Mouse (Mus musculus): ENCODE data around the gene Deaf1. TPM values are rescaled to one million over a fixed set of nuclear protein-coding genes. Genes with fewer than 3 reads are reported as not detected.

Gene Deaf1
- 9.4 and 18.3 TPM in 2 replicates for total RNA-seq (2015; ENCODE audit: low replicate concordance)
- total RNA-seq (2017; ENCODE audit: low replicate concordance) = 14.1 and 16.0 TPM in 2 replicates

DNA sequence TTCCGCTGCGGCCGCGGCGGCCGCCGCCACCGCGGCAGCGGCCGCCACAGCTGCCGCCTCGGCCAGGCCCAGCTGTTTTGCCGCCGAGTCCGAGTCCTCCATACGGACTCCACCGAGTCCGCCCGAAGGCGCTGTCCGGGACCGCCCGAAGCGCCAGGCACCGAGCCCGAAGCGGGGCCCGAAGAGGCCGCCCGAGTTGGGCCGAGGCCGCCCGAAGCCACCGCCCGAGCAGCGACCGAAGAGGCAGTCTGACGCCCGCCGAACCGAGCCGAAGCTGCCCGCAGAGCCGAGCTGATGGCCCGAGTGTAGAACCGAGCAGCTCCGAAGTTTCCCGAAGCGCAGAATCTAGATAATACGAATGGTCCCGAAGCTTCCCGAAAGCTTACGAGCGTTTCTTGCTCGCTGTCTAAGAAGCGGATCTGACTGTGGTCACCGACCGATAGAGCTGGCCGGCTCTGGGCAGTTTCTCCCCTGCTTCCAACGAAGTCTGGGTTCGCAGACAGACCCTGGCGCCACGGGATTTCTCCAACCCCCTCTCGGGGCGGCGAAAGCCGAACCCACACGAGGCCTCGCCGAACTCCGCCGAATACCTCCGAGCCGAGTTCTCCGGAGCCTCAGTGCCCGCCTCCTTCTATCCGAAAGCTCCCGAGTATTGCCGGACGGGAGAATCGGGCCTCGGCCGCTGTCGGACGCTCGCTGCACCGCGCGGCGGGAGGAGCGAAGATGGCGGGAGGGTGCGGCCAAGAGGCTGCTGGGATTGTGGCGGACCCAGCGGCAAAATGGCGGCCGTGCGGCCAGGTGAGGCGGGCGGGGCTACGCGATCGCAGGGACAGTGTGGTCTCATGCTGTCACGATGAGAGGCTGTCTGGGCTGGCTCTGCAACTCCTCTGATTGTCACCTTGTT lies at the start of gene Deaf1, which contains the start of gene Tmem80:
Gene Deaf1, minus strand, starts transcription at position 222 of the 904 bp plus-strand sequence.
Gene Tmem80, plus strand, starts transcription at position 271 of the 904 bp plus-strand sequence.
- ATAC-seq (replicated peaks; ENCODE audit: low FRiP score, poor library complexity, severe bottlenecking) = peak; percentile 87

DNA sequence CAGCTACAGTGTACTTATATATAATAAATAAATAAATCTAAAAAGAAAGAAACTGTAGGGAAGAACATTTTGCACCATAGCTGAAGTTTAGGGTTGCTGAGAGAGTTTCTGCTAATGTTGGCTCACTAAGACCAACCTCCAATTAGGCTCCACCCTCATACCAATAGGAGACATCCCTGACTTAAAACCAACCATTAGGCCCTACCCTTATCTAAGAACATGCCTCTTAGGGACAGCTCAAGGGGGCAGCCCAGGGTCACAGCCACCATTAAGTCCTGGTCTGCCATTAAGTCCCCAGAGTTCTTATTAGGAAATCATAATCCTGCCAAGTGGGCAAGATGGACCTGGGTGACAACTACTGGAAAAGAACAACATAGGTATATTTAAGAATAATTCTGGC lies 46.9 kb upstream of the Deaf1 start:
- ATAC-seq (replicated peaks; ENCODE audit: low FRiP score, poor library complexity, severe bottlenecking) = no peak; the same call in 1 of the 2 replicates

DNA sequence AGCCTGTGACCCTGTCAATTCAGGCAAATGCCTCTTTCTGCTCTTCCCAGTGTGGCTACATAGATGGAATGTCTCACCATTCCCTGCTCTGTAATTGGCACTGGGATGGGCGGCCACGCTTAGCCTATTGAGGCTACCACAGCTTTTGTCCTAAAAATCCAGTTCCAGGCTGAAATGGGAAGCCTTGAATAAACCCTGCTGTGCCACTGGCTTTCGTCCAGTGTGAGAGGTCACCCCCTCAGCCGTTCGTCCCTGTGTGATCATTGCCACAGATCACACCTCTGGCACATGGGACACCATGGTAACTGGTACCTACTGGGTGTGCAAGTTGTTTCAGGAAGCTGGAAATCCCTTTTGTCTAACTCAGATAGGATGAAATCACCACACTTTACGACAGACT lies 46.1 kb upstream of the Deaf1 start:
- no peak for ATAC-seq (replicated peaks; ENCODE audit: low FRiP score, poor library complexity, severe bottlenecking)

DNA sequence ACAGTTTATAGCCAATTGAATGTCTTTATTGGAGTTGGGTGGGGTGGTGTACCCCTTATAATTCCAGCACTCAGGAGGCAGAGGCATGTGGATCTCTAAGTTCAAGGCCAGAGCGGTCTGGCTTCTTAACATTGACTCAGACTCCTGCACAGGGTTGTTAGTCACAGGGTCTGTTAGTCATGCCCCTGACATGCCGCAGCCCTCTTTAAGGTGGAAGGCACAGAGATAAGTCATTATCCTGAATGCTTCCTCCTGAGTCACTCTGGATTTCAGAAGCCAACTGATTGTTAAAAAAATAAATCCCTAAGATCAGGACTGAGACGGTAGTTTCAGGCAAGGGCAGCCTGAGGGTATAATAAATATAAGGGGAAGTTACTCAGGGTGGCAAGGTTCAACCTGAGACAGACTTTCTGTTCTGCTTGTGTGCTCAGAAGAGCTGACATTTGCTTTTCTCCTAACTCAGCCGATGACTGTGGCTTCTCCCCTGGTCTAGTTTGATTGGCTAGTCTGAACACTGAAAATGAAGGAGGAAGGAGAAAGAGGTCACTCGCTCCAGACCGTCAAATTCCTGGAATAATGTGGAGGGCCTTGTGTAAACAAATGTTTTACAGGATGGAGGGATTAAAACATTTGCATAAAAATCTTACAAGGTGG lies 44.6 kb upstream of the Deaf1 start:
- ATAC-seq (replicated peaks; ENCODE audit: low FRiP score, poor library complexity, severe bottlenecking) = no peak

DNA sequence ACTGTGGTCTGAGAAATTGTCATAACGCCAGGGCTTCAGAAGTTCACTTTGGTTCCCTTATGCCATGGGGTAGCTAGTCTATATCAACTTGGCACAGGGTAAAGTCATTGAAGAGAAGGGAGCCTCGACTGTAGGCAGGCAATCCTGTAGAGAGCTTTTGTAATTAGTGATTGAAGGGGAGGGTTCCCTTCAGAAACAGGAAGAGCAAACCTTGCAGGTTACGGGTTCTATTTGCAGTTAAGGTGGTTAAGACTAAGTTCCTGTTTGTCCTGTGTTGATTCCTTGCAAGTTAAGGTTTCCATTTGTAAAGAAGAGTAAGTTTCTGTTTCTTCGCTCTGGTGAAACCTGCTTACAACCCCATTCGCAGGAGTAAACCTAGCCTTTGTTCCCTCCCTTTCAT lies 42.4 kb upstream of the Deaf1 start:
- no peak for ATAC-seq (replicated peaks; ENCODE audit: low FRiP score, poor library complexity, severe bottlenecking)

DNA sequence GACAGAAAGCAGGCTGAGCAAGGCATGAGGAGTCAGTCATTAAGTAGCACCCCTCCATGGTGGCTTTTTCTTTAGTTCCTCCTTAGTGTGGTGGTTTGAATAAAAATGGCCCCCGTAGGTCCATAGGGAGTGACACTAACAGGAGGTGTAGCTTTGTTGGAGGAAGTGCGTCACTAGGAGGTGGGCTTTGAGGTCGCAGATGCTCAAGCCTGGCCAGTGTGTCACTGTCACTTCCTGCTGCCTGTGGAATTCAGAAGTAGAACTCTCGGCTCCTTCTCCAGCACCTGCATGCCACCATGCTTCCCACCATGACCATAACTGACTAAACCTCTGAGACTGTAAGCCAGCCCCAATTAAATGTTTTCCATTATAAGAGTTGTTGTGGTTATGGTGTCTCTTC lies 39.9 kb upstream of the Deaf1 start:
- no peak for ATAC-seq (replicated peaks; ENCODE audit: low FRiP score, poor library complexity, severe bottlenecking)

DNA sequence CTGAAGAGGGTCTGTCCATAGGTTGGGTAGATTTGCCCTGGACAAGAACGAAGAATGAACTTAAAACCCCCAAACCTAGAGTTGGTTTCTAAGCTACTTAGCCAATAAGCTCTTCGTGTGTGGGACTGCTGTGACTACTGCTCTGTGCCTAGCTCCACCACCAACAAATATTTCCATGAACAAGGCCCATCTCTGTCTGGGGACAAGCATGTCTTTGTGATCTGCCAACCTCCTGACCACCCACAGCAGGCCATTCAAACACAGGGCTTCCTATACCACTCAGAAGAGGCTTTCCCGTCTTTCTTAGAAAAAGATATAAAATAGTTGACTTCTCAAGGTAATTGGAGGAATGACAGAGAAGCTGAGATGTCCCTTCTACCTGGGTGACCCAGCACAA lies 37.6 kb upstream of the Deaf1 start:
- peak; percentile 7; the same call in 1 of the 2 replicates for ATAC-seq (replicated peaks; ENCODE audit: low FRiP score, poor library complexity, severe bottlenecking)

DNA sequence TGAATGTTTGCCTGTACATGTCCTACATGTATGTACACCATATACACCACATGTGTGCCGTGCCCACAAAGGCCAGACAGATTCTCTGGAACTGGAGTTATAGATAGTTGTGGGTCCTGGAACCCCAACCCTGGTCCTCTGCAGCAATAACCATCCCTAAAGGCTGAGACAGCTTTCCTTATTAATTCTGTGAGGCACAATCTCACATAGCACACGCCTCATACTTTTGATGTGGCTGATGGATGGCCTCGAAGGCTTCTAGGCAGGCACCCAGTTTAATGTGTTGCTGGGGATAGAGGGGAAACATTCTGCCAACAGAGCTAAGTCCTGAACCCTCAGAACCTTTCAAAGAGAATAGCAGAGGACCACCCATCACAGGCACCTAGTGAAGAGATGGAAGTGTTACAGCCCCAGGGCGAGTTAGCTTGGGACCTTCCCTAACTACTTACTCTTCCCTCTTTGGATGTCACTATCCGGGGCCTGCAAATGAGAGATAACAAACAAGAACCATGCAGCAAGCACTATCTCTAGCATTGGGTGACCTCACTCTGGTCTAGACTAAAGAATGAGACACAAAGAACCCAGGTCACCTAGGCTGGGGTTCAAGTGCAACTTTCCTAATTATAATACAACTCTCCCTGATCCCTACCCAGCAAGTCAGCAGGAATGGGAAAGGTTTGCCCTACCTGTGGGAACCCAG lies 37.0 kb upstream of the Deaf1 start:
- peak; percentile 82 for ATAC-seq (replicated peaks; ENCODE audit: low FRiP score, poor library complexity, severe bottlenecking)

DNA sequence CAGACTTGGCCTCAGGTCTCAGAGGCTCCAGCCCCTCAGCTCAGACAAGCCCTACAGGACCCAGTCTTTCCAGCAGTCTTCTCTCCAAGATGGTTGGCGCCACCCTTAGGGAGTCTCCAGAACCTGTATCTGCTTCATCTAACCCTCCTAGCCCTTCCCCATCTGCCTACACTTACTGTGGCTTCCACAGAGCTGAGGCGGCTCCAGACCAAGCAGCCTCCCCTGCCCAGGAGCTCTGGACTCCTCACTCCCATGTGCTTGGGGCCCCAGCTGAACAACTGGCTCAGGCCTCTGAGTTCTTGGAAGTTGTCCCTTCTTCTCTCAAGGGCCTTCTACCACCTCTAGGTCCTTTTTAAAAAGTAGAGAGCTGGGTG lies 36.2 kb upstream of the Deaf1 start:
- peak; percentile 34 for ATAC-seq (replicated peaks; ENCODE audit: low FRiP score, poor library complexity, severe bottlenecking)

DNA sequence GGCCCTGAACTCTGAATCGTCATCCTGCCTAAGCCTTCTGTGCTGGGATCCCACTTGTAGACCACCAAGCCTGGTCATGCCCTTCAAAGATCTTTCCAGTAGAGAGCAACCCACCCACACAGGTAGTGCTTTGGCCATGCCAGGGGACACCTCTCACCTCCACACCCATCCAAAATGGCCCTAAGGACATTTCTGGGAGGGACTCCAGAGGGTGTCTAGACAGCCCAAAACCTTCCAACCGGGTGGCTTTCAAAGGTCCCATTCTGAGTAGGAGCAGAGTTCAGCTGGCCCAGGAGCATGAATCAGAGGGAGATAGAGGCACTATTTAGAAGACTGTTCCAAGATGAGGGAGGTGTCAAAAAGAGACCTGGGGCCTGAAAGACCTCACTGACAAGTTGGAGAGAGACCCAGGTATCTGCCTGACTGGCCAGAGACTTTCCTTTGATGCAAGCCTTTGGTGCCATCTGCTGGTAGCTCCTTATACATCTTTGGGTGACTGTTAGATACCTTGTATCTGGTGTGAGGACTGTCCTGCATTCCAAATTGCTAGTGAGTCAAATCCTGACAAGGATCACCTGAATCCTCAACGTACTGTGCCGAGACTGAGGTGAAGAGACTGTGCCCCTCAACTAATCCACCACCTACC lies 35.7 kb upstream of the Deaf1 start:
- ATAC-seq (replicated peaks; ENCODE audit: low FRiP score, poor library complexity, severe bottlenecking) = peak; percentile 72

DNA sequence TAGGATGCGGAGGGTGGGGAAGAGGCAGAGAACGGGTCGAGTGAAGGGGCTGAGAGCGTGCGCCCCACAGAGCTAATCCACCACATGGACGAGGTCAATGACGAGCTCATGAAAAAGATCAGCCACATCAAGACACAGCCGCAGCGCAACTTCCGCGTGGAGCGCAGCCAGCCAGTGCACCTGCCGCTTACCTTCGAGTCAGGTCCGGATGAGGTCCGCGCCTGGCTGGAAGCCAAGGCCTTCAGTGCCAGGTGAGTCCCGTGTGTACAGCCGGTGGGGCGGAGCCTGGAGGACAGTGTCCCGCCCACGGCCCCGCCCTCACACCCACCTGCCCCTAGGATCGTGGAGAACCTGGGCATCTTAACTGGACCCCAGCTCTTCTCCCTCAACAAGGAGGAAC lies 34.0 kb upstream of the Deaf1 start:
- ATAC-seq (replicated peaks; ENCODE audit: low FRiP score, poor library complexity, severe bottlenecking) = no peak

DNA sequence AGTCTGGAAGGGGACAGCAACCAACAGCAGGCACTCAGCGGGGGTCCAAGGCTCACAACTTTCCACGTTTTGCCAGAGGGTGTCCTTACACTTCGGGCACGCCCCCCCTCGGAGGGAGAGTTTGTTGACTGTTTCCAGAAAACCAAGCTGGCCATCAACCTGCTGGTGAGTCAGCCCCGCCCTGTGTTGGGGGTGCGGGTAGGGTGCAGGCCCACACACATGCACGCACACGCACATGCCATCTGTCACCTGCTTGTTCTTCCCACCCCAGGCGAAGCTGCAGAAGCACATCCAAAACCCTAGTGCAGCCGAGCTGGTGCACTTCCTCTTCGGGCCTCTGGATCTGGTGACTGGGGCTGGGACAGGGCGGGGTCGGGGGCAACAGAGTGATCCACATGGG lies 29.5 kb upstream of the Deaf1 start:
- no peak for ATAC-seq (replicated peaks; ENCODE audit: low FRiP score, poor library complexity, severe bottlenecking)

DNA sequence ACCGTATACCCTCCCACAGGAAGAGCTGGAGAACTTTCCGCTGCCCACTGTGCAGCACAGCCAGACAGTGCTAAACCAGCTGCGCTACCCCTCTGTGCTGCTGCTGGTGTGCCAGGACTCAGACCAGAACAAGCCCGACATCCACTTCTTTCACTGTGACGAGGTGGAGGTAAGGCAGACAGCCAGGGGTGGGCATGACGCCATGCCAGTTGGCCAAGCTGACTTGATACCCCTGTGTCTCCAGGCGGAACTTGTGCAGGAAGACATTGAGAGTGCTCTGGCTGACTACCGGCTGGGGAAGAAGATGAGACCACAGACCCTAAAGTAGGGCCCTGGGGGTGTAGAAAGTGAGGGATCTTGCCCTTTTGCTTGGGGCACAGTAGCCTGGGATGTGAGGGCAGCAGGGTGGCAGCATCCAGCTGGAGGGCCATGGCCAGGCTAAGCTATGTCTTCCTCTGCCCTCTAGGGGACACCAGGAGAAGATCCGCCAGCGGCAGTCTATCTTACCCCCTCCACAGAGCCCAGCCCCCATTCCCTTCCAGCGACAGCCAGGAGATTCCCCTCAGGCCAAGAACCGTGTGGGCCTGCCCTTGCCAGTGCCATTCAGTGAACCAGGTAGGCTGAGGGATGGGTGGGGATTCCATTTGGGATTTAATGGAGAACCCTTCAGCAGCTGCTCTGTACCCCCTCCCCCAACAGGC lies 28.3 kb upstream of the Deaf1 start:
- 0 out of 2 replicates have a peak, but pooled peaks have one; percentile 15 for ATAC-seq (replicated peaks; ENCODE audit: low FRiP score, poor library complexity, severe bottlenecking)

DNA sequence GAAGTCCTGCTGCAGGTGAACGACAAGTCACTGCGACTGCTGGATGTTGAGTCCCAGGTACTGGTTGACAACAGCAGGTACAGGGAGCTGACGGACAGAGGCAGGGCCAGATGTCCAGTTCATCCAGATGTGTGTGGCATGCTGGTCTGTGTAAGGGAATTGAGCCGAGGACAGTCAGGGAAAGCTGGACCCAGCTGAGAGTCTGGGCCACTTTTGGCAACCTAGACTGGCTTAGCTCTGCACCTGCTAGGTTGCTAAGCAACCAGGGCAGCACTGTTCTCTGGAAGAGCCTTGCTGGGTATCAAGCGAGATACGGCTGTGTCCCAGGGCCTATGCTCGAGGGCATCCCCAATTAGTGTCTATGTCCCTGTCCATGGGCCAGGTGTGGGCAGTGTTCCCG lies 27.6 kb upstream of the Deaf1 start:
- ATAC-seq (replicated peaks; ENCODE audit: low FRiP score, poor library complexity, severe bottlenecking) = 0 out of 2 replicates have a peak, but pooled peaks have one; percentile 24

DNA sequence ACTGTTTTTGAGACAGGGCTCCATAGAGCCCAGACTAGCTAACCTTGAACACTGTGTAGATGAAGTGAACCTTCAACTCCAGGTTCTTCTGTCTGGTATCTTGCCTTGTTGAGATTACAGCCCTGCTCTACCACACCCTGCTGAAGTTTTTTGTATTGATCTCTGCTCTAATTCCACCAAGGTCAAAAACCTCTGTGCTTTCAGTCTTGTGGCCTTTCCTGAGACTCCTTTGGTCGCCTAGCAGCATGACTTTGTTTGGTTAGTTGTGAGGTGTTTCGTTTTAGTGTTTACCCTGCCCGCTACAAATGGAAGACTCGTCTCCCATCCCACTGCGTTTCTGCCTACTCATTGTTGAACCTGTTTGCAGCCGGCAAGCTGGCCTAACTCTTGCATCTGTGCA lies 23.6 kb upstream of the Deaf1 start:
- ATAC-seq (replicated peaks; ENCODE audit: low FRiP score, poor library complexity, severe bottlenecking) = no peak

DNA sequence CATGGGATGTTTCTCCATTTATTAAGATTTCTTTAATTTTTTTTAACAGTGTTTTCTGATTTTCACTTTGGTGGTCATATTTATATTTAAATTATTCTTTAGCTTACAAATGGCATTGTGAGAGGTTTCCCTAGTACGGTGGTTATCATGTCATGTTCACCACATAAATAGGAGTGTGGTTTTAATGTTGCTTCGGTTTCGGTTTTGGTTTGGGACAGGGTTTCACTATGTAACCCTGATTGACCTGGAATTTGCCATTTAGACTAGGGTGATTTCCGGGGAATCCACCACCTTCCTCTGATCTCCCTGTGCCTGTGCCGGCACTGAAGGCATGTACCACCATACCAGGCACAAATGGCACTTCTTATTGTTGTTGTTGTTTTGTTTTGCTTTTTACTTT lies 17.3 kb upstream of the Deaf1 start:
- no peak for ATAC-seq (replicated peaks; ENCODE audit: low FRiP score, poor library complexity, severe bottlenecking)

DNA sequence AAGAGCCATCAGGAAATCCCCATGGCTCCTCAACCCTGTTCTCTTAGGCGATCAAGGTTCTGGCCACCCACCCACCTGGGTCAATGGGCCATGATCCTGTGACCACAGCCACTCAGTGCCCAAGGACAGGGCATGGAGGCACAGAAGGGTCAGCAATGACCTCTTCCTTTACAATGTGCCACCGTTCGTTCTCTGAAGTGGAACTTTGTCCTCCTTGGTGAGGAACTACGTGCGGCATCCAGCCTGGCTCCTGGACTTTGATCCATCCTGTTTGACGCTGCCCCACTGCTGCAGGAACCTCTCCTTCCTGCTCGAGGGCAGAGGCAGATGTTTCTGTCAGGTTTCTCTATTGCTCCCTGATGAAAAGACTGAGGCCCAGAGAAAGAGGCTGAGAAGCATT lies 16.2 kb upstream of the Deaf1 start:
- no peak for ATAC-seq (replicated peaks; ENCODE audit: low FRiP score, poor library complexity, severe bottlenecking)

DNA sequence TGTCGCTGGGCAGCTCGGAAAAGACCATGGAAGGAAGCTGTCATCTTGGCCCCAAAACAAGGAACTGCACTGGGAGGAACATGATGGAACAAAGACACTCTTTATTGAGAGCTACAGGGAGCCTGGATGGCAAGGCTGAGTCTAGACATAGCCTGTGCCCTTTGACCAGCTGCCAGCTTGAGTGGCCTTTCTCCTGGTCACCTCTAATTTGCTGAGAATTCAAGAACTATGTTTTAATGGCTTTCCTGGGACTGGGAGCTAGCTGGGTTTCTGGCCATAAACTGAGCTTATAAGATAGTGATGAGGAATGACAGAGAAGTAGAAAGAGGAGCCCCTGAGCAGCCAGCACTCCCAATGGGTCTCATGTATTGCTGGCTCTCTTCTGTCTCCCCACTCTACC lies 15.7 kb upstream of the Deaf1 start:
- ATAC-seq (replicated peaks; ENCODE audit: low FRiP score, poor library complexity, severe bottlenecking) = no peak

DNA sequence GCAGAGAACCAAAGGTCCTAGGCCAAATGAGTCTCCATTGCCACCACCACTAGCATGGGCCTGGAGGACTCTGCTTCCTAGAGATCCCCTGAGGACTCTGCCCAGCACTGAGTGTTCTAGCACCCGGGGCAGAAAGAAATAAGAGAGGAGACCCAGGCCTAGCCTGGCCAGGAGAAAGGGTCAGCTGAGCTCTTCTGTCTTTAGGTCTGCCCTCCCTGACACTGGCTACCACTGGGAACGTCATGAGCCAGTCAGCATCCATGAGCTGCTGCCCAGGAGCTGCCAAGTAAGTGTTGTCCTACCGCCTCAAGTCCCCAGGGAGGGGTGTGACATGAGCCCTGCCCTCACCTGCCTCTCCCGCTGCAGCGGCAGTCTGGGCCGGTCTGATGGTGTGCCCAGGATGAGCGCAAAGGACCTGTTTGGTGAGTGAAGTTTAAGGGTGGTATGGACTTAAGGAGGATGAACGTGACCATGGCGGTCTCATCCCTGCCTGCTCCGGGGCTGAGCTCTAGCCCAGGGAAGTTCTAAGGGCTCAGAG lies 14.3 kb upstream of the Deaf1 start:
- no peak for ATAC-seq (replicated peaks; ENCODE audit: low FRiP score, poor library complexity, severe bottlenecking)
